Mouse (Mus musculus) heart, embryonic 10.5 days (tissue): ENCODE results near the gene Ndufs7. TPM values are rescaled to one million over a fixed set of nuclear protein-coding genes. Genes with fewer than 3 reads are reported as not detected.

ENCODE experiments used
- DNase-seq: peaks from one replicate; pipeline ENCODE4 v3.0.0-alpha.2; 2017; ENCODE audit warnings: low spot score
- H3K27ac ChIP-seq: fragments of 300-500 bp; sonication (generic); 2 replicates; pipeline ENCODE4 v1.5.1; 2016; ENCODE audit warnings: mild to moderate bottlenecking
- H3K27me3 ChIP-seq: fragments of 300-500 bp; sonication (generic); 2 replicates; pipeline ENCODE4 v1.6.1; 2016; ENCODE audit warnings: mild to moderate bottlenecking; ENCODE audit not compliant: poor library complexity, insufficient read depth, severe bottlenecking
- H3K36me3 ChIP-seq: fragments of 300-500 bp; sonication (generic); 2 replicates; pipeline ENCODE4 v1.6.1; 2016; ENCODE audit warnings: mild to moderate bottlenecking, moderate library complexity
- H3K4me1 ChIP-seq: fragments of 300-500 bp; sonication (generic); 2 replicates; pipeline ENCODE4 v1.6.1; 2016; ENCODE audit warnings: mild to moderate bottlenecking
- H3K4me3 ChIP-seq: fragments of 300-500 bp; sonication (generic); 2 replicates; pipeline ENCODE4 v1.5.1; 2016; ENCODE audit warnings: mild to moderate bottlenecking, moderate library complexity
- H3K9me3 ChIP-seq: fragments of 300-500 bp; sonication (generic); 2 replicates; pipeline ENCODE4 v1.6.1; 2016; ENCODE audit warnings: mild to moderate bottlenecking, moderate library complexity
- WGBS: fragments of 180-500 bp; shearing (Covaris S2); methylation state at CpG from one replicate; pipeline ENCODE4 v1.1.7; 2016; 5-methylcytosine and 5-hydroxymethylcytosine counted together
- polyA plus RNA-seq: library from polyadenylated mRNA; unstranded; fragments of >200 nt; fragmentation: Nextera tagmentation; extraction: Ambion mirVana; gene quantifications from 2 replicates; pipeline ENCODE4 v1.2.1, GENCODE M21; 2016

Gene Ndufs7
- polyA plus RNA-seq, 1 experiment from 2014 or later = 432 TPM

DNA sequence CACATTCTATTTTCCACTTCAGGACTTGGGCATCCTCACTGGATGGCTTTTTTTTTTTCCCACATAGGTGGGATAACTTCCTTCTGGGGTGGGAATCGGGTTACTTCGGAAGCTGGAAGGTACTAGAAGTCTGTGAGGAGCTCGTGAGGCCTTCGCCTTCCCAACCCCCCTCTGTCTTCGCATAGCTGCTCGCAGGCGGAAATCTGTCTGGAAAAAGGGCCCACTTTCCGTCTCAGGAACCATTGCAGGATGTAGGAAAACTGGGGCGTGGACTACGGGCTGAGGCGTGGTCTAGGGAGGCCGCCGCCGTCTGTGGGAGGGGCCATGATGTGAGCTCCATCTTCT lies 22.9 kb upstream of the Ndufs7 start:
- H3K36me3 ChIP-seq = peaks cover 23% of the 10 kb centered on the region
- H3K4me1 ChIP-seq = peaks cover 43% of the 10 kb centered on the region
- H3K27ac ChIP-seq = peak overlapping the region; percentile 96
- DNase-seq = no peak
- no peaks in the 10 kb centered on the region for H3K27me3 ChIP-seq
- no peaks in the 10 kb centered on the region for H3K9me3 ChIP-seq
- 0% methylated on average over 14 of the region's 14 CpGs for WGBS
- peak overlapping the region; percentile 88 for H3K4me3 ChIP-seq

DNA sequence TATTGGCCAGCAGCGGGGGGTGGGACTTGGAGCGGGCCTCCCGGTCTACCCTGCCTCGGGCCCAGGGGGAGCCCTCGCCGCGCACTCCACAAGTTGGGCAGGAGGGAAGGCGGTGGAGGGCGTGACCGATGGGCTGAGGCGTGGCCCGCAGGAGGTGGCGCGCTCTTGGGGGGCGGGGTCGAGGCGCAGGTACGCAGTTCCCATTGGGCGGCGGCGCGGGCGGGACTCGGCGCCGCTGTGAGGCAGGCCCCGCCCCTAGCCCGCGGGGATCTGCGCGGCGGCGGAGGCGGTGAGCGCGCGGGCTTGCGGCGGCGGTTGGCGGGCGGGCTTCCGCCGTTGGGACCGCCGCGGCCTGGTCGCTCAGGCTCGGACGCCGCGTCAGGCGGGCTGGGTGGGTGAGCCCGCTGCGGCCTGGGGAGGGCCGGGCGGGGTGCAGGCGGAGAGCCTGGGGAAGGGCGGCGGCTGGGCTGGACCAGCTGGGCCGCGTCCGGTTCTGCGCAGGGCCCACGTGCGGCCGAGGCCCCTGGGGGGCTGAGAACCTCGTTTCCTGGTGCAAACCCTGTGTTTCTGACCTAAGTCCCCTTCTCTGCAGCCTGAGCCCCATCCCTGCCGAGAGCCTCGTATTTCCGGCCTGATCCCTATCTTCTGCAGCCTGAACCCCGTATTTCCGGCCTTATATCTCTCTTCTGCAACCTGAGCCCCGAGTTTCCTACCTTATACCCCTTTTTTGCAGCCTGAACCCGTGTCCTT lies 22.3 kb upstream of the Ndufs7 start, which contains the start of gene Mum1:
TSS of gene Mum1 (plus strand) at position 19 of the 750 bp plus-strand sequence.
- Histone ChIP-seq H3K27me3 (no peaks in the 10 kb centered on the region), H3K4me3 (peak within 1 kb of the TSS; percentile 88), H3K27ac (peak within 1 kb of the TSS; percentile 96), H3K9me3 (no peaks in the 10 kb centered on the region), H3K36me3 (peaks cover 27% of the 10 kb centered on the region), H3K4me1 (peaks cover 38% of the 10 kb centered on the region)
- WGBS = 0% methylated on average over 74 of the region's 75 CpGs
- peak; percentile 100 for DNase-seq

DNA sequence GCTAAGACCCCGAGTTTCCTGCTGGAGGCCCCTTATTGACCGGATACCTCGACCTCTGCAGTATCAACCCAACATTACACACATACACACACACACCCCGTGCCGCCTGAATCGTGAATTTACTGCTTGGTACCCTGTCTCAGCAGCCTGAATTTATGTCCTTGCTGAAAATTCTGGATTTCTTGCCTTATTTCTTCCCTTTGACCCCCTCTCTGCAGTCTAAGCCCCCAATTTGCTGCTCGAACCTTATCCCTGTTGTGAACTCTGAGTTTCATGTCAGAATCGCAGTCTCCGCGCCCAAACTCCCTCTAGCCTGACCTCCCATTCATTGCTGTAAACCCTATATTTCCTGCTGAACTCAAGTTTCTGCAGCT lies 21.8 kb upstream of the Ndufs7 start:
- WGBS = 15% methylated on average over 10 of the region's 10 CpGs
- Histone ChIP-seq H3K9me3 (no peaks in the 10 kb centered on the region), H3K27ac (peak overlapping the region; percentile 96), H3K36me3 (peaks cover 33% of the 10 kb centered on the region), H3K4me1 (peaks cover 33% of the 10 kb centered on the region), H3K27me3 (no peaks in the 10 kb centered on the region), H3K4me3 (peak overlapping the region; percentile 88)
- no peak for DNase-seq

DNA sequence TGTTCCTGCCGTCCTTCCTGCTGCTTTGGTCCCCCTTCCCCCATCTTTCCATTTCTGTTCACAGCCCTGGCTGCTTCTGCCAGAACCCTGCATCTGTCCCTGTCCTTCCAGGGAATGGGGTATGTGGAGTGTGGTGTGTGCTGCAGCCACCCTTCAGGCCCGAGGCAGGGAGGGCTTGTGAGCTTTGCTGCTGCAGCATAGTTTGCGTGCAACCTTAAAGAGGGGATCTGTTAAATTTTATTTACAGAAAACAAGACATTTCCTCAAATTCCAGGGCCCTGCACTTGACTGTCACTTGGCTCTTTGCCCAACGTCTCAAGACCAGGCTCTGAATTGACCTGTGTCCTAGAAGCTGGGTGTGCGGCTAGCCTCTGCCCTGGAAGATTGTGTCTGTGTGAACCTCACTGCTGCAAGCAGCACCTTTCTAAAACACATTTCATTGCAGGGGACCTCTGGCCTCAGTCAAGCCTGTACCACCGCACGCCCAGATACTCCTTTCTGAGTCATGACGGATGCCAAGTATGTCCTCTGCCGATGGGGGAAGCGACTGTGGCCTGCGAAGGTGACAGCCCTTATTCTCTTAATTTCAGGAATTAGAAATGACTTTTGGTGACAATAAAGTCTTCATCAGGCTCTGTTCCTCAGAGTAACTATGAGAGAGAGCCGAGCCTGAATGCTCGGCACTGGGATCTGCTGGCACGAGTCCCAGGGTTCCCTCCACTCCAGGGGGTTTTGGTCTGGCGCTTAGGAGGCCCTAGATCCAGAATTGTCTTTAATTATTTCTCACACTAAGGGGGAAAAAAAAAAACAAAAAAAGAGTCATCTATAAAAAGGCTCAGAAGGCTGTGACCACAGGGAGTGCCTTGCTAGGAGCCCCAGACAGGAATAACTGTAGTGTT lies 20.8 kb upstream of the Ndufs7 start:
- no peaks in the 10 kb centered on the region for H3K27me3 ChIP-seq
- H3K4me1 ChIP-seq = peaks cover 43% of the 10 kb centered on the region
- no peaks in the 10 kb centered on the region for H3K9me3 ChIP-seq
- H3K36me3 ChIP-seq = peaks cover 42% of the 10 kb centered on the region
- peak overlapping the region; percentile 88 for H3K4me3 ChIP-seq
- DNase-seq = no peak
- H3K27ac ChIP-seq = peak overlapping the region; percentile 96
- 67% methylated on average over 15 of the region's 15 CpGs for WGBS

DNA sequence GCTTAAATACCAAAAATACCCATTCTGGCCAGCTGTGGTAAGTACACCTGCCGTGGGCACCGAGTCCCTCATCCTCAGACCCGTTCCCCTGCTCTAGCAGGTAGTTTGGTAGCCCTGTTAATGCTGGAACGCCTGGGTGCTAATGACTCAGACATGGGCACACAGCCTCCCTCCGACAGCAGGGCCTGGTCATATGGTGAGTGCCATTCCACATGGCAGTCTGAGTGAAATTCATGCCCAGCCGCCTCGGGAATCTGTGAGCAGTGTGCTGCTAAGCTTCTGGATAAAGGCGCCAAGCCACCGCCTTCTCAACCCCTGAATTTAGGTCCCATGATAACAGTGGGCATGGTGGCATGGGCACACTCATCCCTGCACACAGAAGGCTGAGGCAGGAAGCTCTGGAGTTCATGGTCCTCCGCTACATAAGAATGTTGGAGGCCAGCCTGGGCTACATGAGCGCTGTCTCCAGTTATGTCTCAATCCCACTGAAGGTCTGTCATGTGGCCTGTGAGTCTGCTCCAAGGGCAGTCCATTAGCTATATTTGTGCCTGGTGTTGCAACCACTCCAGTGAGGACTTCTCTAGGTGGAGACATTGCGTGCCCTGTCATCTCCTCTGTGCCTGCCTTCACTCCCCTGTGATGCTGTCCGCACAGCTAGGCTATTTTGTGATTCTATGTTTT lies 12.6 kb upstream of the Ndufs7 start:
- Histone ChIP-seq H3K4me3 (no peak overlapping the region), H3K27ac (no peak overlapping the region), H3K27me3 (no peaks in the 10 kb centered on the region), H3K36me3 (peaks cover 99% of the 10 kb centered on the region), H3K4me1 (peaks cover 23% of the 10 kb centered on the region), H3K9me3 (no peaks in the 10 kb centered on the region)
- 93% methylated on average over 13 of the region's 13 CpGs for WGBS
- DNase-seq = no peak

DNA sequence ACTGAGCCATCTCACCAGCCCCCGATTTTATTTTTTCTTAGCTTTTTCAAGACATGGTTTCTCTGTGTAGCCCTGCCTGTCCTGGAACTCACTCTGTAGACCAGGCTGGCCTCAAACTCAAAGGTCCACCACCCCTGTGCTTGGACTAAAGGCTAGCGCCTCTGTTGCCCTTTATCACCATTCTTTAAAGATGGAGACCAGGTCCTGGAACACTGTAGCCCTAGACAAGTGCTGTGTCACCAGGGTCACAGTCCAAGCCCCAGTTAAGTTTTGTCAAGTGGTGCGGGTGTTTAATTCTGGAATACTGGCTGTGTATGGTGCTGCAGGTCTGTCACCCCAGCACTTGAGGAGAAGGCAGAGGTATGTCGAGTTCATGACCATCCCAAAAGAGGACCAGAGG lies 11.9 kb upstream of the Ndufs7 start:
- Histone ChIP-seq H3K36me3 (peaks cover 97% of the 10 kb centered on the region), H3K4me1 (peaks cover 27% of the 10 kb centered on the region), H3K4me3 (no peak overlapping the region), H3K27ac (no peak overlapping the region), H3K27me3 (no peaks in the 10 kb centered on the region), H3K9me3 (no peaks in the 10 kb centered on the region)
- no peak for DNase-seq
- WGBS = 81% methylated on average over 4 of the region's 4 CpGs

DNA sequence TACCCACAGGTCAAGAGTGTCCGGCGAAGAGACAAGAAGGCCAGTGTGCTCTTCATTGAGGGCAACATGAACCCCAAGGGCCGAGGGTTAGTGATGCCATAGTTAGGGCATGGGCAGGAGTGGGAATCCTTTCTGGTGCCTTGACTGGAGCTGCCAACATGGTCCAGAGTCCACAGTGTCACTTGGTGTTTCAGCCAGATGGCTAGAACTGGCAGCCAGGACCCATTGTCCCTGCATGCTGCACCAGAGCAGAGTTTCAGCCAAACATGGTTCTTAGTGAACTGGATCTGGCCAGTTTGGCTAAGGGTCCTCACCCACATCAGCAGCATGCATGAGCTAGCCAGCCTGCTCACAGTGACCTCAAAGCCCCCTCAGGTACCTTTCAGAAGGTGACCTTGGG lies 10.6 kb upstream of the Ndufs7 start:
- Histone ChIP-seq H3K4me1 (peaks cover 23% of the 10 kb centered on the region), H3K9me3 (no peaks in the 10 kb centered on the region), H3K27ac (no peak overlapping the region), H3K27me3 (no peaks in the 10 kb centered on the region), H3K36me3 (peaks cover 97% of the 10 kb centered on the region), H3K4me3 (no peak overlapping the region)
- no peak for DNase-seq
- WGBS = 93% methylated on average over 3 of the region's 3 CpGs

DNA sequence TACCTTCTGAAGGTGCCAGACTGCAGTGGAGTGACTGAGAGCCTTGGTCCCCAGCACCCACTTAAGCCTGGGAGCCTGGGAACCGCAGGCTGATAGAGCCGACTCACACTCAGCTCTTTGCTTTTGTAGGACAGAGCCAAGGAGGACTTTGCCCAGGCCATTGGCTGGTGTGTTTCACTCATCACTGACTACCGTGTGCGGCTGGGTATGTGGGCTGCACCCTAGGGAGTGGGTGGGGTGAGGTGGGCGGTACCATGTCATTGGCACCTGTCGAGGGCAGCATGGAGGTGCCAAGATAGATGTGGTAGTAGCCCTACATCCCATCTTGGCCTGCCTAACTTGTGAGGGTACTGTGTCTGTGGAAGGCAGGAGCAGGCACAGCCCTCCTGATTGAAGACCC lies 9.1 kb upstream of the Ndufs7 start:
- no peak for DNase-seq
- 86% methylated on average over 6 of the region's 6 CpGs for WGBS
- H3K4me1 ChIP-seq = peaks cover 19% of the 10 kb centered on the region; the same call in 1 of the 2 replicates
- no peaks in the 10 kb centered on the region for H3K9me3 ChIP-seq
- H3K36me3 ChIP-seq = peaks cover 97% of the 10 kb centered on the region
- no peaks in the 10 kb centered on the region for H3K27me3 ChIP-seq
- no peak overlapping the region for H3K4me3 ChIP-seq
- no peak overlapping the region for H3K27ac ChIP-seq

DNA sequence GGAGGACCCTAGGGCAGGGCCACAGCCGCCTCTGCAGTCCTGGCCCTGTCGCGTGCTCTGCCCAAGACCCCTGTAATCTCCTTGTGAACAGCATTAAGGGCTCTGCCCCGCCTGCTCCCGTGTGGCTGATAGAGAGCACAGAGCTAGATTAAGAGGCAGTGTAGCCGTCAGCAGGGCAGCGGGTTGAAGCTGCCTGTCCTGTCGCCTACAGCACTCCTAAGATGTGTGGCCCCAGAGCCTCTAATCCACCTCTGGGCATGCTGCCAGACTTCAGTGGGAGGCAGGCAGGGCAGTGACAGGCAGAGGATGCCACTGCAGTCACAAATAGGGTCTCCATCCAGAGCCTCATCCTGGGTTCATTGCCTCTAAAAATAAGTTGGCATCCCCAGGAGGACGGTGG lies 6.8 kb upstream of the Ndufs7 start:
- Histone ChIP-seq H3K27ac (peak overlapping the region; percentile 66), H3K9me3 (no peaks in the 10 kb centered on the region), H3K4me1 (peaks cover 28% of the 10 kb centered on the region), H3K36me3 (peaks cover 76% of the 10 kb centered on the region), H3K27me3 (no peaks in the 10 kb centered on the region), H3K4me3 (peak overlapping the region; percentile 20; the same call in 1 of the 2 replicates)
- WGBS = 37% methylated on average over 9 of the region's 9 CpGs
- DNase-seq = no peak

DNA sequence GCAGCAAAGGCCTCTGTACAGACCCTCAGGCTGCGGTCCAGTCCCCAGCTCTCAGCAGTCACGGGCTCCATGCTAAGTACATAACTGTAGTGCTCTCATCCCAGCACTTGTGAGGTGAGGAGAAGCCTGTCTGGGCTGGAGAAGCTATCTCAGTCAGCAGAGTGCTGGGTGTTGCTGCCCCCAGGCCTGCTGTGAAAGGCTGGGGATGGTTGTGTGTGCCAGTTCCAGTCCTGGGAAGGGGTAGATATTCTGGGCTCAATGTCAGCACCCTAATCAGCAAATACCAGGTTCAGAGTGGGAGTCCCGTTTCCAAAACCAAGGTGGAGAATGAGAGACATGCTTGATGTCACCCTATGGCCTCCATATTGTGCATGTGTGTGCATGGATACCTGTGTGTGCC lies 6.3 kb upstream of the Ndufs7 start:
- H3K36me3 ChIP-seq = peaks cover 71% of the 10 kb centered on the region

DNA sequence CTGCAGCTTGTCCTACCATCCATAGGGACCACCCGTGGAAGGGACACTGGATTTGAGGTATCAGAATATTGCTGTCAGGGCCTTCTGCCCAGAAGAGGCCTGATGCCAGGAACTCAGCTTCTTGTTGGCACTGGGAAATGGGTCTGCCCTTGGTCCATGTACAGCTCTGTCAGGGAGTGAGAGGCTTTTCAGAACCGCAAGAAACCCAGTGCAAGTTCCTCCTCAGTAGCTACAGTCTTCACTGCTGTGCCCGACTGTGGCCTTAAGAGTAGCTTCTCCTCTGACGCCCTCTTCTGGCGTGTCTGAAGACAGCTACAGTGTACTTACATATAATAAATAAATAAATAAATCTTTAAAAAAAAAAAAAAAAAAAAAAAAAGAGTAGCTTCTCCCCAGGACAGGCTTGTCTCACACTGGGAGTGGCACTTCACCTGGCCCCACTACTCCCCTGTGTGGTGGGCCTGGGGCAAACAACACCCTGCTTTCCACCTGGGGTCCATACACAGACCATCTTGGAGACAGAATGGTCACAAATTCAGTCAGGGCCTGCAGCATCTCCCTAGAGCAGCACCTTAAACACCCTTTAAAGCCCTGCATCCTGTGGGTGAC lies 4.0 kb upstream of the Ndufs7 start:
- H3K27ac ChIP-seq = peak overlapping the region; percentile 8; the same call in 1 of the 2 replicates
- H3K36me3 ChIP-seq = peaks cover 48% of the 10 kb centered on the region
- WGBS = 45% methylated on average over 5 of the region's 5 CpGs
- peaks cover 25% of the 10 kb centered on the region for H3K4me1 ChIP-seq
- no peak overlapping the region for H3K4me3 ChIP-seq
- no peak for DNase-seq
- no peaks in the 10 kb centered on the region for H3K9me3 ChIP-seq
- no peaks in the 10 kb centered on the region for H3K27me3 ChIP-seq

More for the DNA sequence above, 6.3 kb upstream of the Ndufs7 start:
- H3K9me3 ChIP-seq = no peaks in the 10 kb centered on the region
- peak overlapping the region; percentile 20; the same call in 1 of the 2 replicates for H3K4me3 ChIP-seq
- H3K27me3 ChIP-seq = no peaks in the 10 kb centered on the region
- peak overlapping the region; percentile 66; the same call in 1 of the 2 replicates for H3K27ac ChIP-seq
- peaks cover 24% of the 10 kb centered on the region for H3K4me1 ChIP-seq
- WGBS = 65% methylated on average over 3 of the region's 3 CpGs
- DNase-seq = no peak

DNA sequence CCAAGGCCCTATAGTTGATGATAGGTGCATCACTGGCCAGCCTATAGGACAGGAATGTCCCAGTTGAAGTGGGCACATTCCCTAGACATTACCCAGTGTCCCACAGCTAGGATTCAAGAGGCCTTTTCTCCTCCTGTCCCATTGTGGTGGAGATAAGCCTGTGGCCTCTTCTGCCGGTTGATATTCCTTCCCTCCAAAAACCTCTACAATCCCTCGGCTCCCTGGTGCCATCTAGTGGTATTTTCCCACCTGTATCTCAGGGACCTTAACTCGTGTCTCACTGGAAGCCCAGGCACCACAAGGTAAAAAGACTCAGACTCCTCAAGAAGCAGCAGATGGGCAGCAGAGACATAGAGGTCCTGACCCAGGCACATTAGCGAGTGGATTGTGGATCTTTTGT lies 3.3 kb upstream of the Ndufs7 start:
- Histone ChIP-seq H3K9me3 (no peaks in the 10 kb centered on the region), H3K27me3 (no peaks in the 10 kb centered on the region), H3K4me3 (peak overlapping the region; percentile 27; the same call in 1 of the 2 replicates), H3K4me1 (peaks cover 32% of the 10 kb centered on the region), H3K27ac (peak overlapping the region; percentile 8; the same call in 1 of the 2 replicates), H3K36me3 (peaks cover 41% of the 10 kb centered on the region)
- peak; percentile 89 for DNase-seq
- WGBS = 6% methylated on average over 4 of the region's 4 CpGs
